Mouse (Mus musculus): Measurements from ENCODE around the gene Runx3.
A peak's percentile ranks its signal among the peaks of the same experiment; 100 is the strongest.
"Not testable (repeated sequence)": the region's sequence is repeated elsewhere in the genome, so short reads cannot be mapped to it uniquely, and the experiment has no call there.

The Runx3 gene

GRCm38 (mm10) chr4:135169501-135169900 is 49.0 kb downstream of the Runx3 start:
- no peak for DNase-seq (ENCODE audit: low read depth, low spot score)

- no peak for DNase-seq (ENCODE audit: low read depth, low spot score)
Observed at GRCm38 (mm10) chr4:135171304-135171875, 50.9 kb downstream of the Runx3 start.

- DNase-seq (ENCODE audit: low read depth, low spot score), result no peak
Observed at GRCm38 (mm10) chr4:135175406-135176120, 55.1 kb downstream of the Runx3 start.

GRCm38 (mm10) chr4:135177568-135177967 is 57.1 kb downstream of the Runx3 start:
- no peak for DNase-seq (ENCODE audit: low read depth, low spot score)

GRCm38 (mm10) chr4:135179077-135179481 is 58.6 kb downstream of the Runx3 start:
- DNase-seq (ENCODE audit: low read depth, low spot score), result no peak

- DNase-seq (ENCODE audit: low read depth, low spot score), result no peak
Observed at GRCm38 (mm10) chr4:135181819-135182218, 61.4 kb downstream of the Runx3 start.

GRCm38 (mm10) chr4:135184277-135184676 is 63.8 kb downstream of the Runx3 start:
- DNase-seq (ENCODE audit: low read depth, low spot score), result not testable (repeated sequence)

GRCm38 (mm10) chr4:135189452-135190008 is 69.1 kb downstream of the Runx3 start:
- DNase-seq (ENCODE audit: low read depth, low spot score), result no peak

- DNase-seq (ENCODE audit: low read depth, low spot score), result no peak
Observed at GRCm38 (mm10) chr4:135190364-135190763, 69.9 kb downstream of the Runx3 start.

GRCm38 (mm10) chr4:135191185-135191584 is 70.7 kb downstream of the Runx3 start:
- DNase-seq (ENCODE audit: low read depth, low spot score), result no peak

- no peak for DNase-seq (ENCODE audit: low read depth, low spot score)
Observed at GRCm38 (mm10) chr4:135191604-135192003, 71.2 kb downstream of the Runx3 start.

GRCm38 (mm10) chr4:135192841-135193240 is 72.4 kb downstream of the Runx3 start:
- no peak for DNase-seq (ENCODE audit: low read depth, low spot score)

- no peak for DNase-seq (ENCODE audit: low read depth, low spot score)
Observed at GRCm38 (mm10) chr4:135197857-135198256, 77.4 kb downstream of the Runx3 start.

- no peak for DNase-seq (ENCODE audit: low read depth, low spot score)
Observed at GRCm38 (mm10) chr4:135201771-135202170, 81.3 kb downstream of the Runx3 start.

GRCm38 (mm10) chr4:135203279-135203678 is 82.8 kb downstream of the Runx3 start:
- no peak for DNase-seq (ENCODE audit: low read depth, low spot score)

- no peak for DNase-seq (ENCODE audit: low read depth, low spot score)
Observed at GRCm38 (mm10) chr4:135203806-135204560, 83.5 kb downstream of the Runx3 start.

GRCm38 (mm10) chr4:135204666-135205065 is 84.2 kb downstream of the Runx3 start:
- no peak for DNase-seq (ENCODE audit: low read depth, low spot score)

GRCm38 (mm10) chr4:135205254-135205653 is 84.8 kb downstream of the Runx3 start:
- no peak for DNase-seq (ENCODE audit: low read depth, low spot score)

- DNase-seq (ENCODE audit: low read depth, low spot score), result peak; percentile 66
Observed at GRCm38 (mm10) chr4:135205711-135206600, 85.5 kb downstream of the Runx3 start.

GRCm38 (mm10) chr4:135209846-135210245 is 89.4 kb downstream of the Runx3 start:
- DNase-seq (ENCODE audit: low read depth, low spot score), result no peak

- DNase-seq (ENCODE audit: low read depth, low spot score), result no peak
Observed at GRCm38 (mm10) chr4:135219652-135220051, 99.2 kb downstream of the Runx3 start.

Data from WW6 (cell line).